Mouse (Mus musculus) CH12.LX (cell line): ENCODE measurements around the gene Fadd. TPM values are rescaled to one million over a fixed set of nuclear protein-coding genes. Genes with fewer than 3 reads are reported as not detected.

Experiments used
- DNase-seq: peaks from one replicate; pipeline ENCODE4 v3.0.0-alpha.2; 2013; ENCODE audit errors: extremely low read depth
- H3K27ac ChIP-seq: 2 replicates; pipeline ENCODE4 v1.5.1; 2012; ENCODE audit warnings: low read depth, mild to moderate bottlenecking, control low read depth, moderate library complexity; ENCODE audit not compliant: insufficient read depth
- H3K27me3 ChIP-seq: replicated peaks from 2 replicates; pipeline ENCODE3; 2012; ENCODE audit warnings: inconsistent platforms
- H3K36me3 ChIP-seq, 2 experiments: replicated peaks in 1 of 2; 2 replicates each; pipeline versions ENCODE3 to v1.6.1; 2012; ENCODE audit warnings: inconsistent platforms in 1 of 2, low read length in 1 of 2, mild to moderate bottlenecking in 1 of 2, mixed read lengths in 1 of 2, moderate library complexity in 1 of 2; ENCODE audit not compliant: control insufficient read depth in 1 of 2, insufficient read depth in 1 of 2
- H3K4me1 ChIP-seq, 2 experiments: 2 replicates each; pipeline ENCODE4 v1.6.1; 2012; ENCODE audit warnings: inconsistent platforms in 1 of 2, moderate library complexity in 1 of 2; ENCODE audit not compliant: insufficient read depth in 2 of 2, control insufficient read depth in 1 of 2
- H3K4me2 ChIP-seq: 2 replicates; pipeline ENCODE4 v1.6.1; 2012; ENCODE audit warnings: low read depth, mild to moderate bottlenecking, control low read depth; ENCODE audit not compliant: poor library complexity, insufficient read depth, severe bottlenecking
- H3K4me3 ChIP-seq, 3 experiments: fragments of 150-350 bp in 1 of 3; sonication (generic) in 1 of 3; replicated peaks in 1 of 3; 2 replicates each; pipeline versions ENCODE3 to v1.5.1; 2011 to 2012; ENCODE audit warnings: low read depth in 2 of 3, low read length in 2 of 3, mild to moderate bottlenecking in 2 of 3, moderate library complexity in 2 of 3, control low read depth in 1 of 3, improper control_type of control experiment in 1 of 3, inconsistent platforms in 1 of 3, mixed read lengths in 1 of 3; ENCODE audit not compliant: poor library complexity in 1 of 3
- H3K79me2 ChIP-seq: replicated peaks from 2 replicates; pipeline ENCODE4 v1.6.1; 2012; ENCODE audit warnings: mild to moderate bottlenecking, moderate library complexity; ENCODE audit not compliant: control insufficient read depth, poor library complexity, insufficient read depth, severe bottlenecking; ENCODE audit errors: extremely low read depth
- H3K9ac ChIP-seq: 2 replicates; pipeline ENCODE4 v1.6.1; 2012; ENCODE audit warnings: low read depth, mild to moderate bottlenecking, control low read depth, moderate library complexity; ENCODE audit not compliant: insufficient read depth
- H3K9me3 ChIP-seq: replicated peaks from 2 replicates; pipeline ENCODE3; 2012; ENCODE audit warnings: low read length, inconsistent platforms, mixed read lengths
- CHD1 ChIP-seq: IDR thresholded peaks from 2 replicates; pipeline ENCODE4 v1.6.1; 2012; ENCODE audit warnings: low read depth, low read length, improper control_type of control experiment, inconsistent platforms
- CTCF ChIP-seq, 2 experiments: IDR thresholded peaks in 1 of 2; conservative IDR thresholded peaks in 1 of 2; 2 replicates each; pipeline ENCODE4 v1.5.1; 2011 to 2012; ENCODE audit warnings: low read depth in 2 of 2, low read length in 2 of 2, improper control_type of control experiment in 1 of 2, inconsistent platforms in 1 of 2, mild to moderate bottlenecking in 1 of 2, moderate library complexity in 1 of 2
- ELF1 ChIP-seq: IDR thresholded peaks from 2 replicates; pipeline ENCODE4 v1.6.1; 2014; ENCODE audit warnings: low read depth, mild to moderate bottlenecking, inconsistent platforms, low read length, improper control_type of control experiment
- EP300 ChIP-seq: IDR thresholded peaks from 2 replicates; pipeline ENCODE4 v1.6.1; 2011; ENCODE audit warnings: low read length, improper control_type of control experiment
- GABPA ChIP-seq: IDR thresholded peaks from 2 replicates; pipeline ENCODE4 v1.6.1; 2012; ENCODE audit warnings: low read depth, low read length, improper control_type of control experiment, inconsistent platforms; ENCODE audit not compliant: insufficient replicate concordance
- JUN ChIP-seq: IDR thresholded peaks from 2 replicates; pipeline ENCODE4 v1.6.1; 2011; ENCODE audit warnings: low read depth, mild to moderate bottlenecking, low read length, improper control_type of control experiment, moderate library complexity; ENCODE audit not compliant: insufficient read depth
- MAZ ChIP-seq: IDR thresholded peaks from 2 replicates; pipeline ENCODE4 v1.6.1; 2012; ENCODE audit warnings: low read depth, mild to moderate bottlenecking, inconsistent platforms, low read length, improper control_type of control experiment, moderate library complexity
- MXI1 ChIP-seq: IDR thresholded peaks from 2 replicates; pipeline ENCODE4 v1.6.1; 2011; ENCODE audit warnings: mild to moderate bottlenecking, low read depth, low read length, improper control_type of control experiment
- MYC ChIP-seq: IDR thresholded peaks from 2 replicates; pipeline ENCODE4 v1.6.1; 2011; ENCODE audit warnings: low read depth, mild to moderate bottlenecking, improper control_type of control experiment, low read length
- RAD21 ChIP-seq: IDR thresholded peaks from 2 replicates; pipeline ENCODE4 v1.6.1; 2011; ENCODE audit warnings: low read depth, mild to moderate bottlenecking, low read length, improper control_type of control experiment, moderate library complexity
- SIN3A ChIP-seq: IDR thresholded peaks from 2 replicates; pipeline ENCODE4 v1.6.1; 2012; ENCODE audit warnings: low read length, improper control_type of control experiment, inconsistent platforms
- SMC3 ChIP-seq: IDR thresholded peaks from 2 replicates; pipeline ENCODE4 v1.6.1; 2011; ENCODE audit warnings: low read depth, low read length, improper control_type of control experiment
- TCF12 ChIP-seq: IDR thresholded peaks from 2 replicates; pipeline ENCODE4 v1.6.1; 2014; ENCODE audit warnings: low read depth, mild to moderate bottlenecking, inconsistent platforms, low read length, improper control_type of control experiment
- USF1 ChIP-seq: IDR thresholded peaks from 2 replicates; pipeline ENCODE4 v1.6.1; 2014; ENCODE audit warnings: low read depth, mild to moderate bottlenecking, inconsistent platforms, low read length, improper control_type of control experiment
- USF2 ChIP-seq: conservative IDR thresholded peaks from 2 replicates; pipeline ENCODE4 v1.6.1; 2011; ENCODE audit warnings: low read depth, low read length, improper control_type of control experiment
- ZC3H11A ChIP-seq: IDR thresholded peaks from 2 replicates; pipeline ENCODE4 v1.6.1; 2012; ENCODE audit warnings: low read depth, mild to moderate bottlenecking, inconsistent platforms, low read length, improper control_type of control experiment
- ZMIZ1 ChIP-seq: IDR thresholded peaks from 2 replicates; pipeline ENCODE4 v1.6.1; 2012; ENCODE audit warnings: low read depth, mild to moderate bottlenecking, inconsistent platforms, low read length, improper control_type of control experiment
- ZNF384 ChIP-seq: IDR thresholded peaks from 2 replicates; pipeline ENCODE4 v1.6.1; 2012; ENCODE audit warnings: low read depth, low read length, improper control_type of control experiment, inconsistent platforms
- dilution Hi-C: fragments of 300-500 bp; cut with MboI; formaldehyde crosslinking; loops from 2 replicates; pipeline ENCODE4 v1.14.3; 2020; ENCODE audit warnings: low sequenced_read_pairs; ENCODE audit not compliant: extremely low pct_unique_long_range_greater_than_20kb, extremely low pct_ligation_motif_present
- in situ Hi-C: fragments of 300-500 bp; cut with MboI; formaldehyde crosslinking; loops from 3 replicates; pipeline ENCODE4 v1.14.3; 2019; ENCODE audit warnings: low sequenced_read_pairs, low pct_ligation_motif_present, low pct_unique_long_range_greater_than_20kb, mixed read lengths
- polyA plus RNA-seq: library from polyadenylated mRNA; unstranded; fragments of >175 nt; gene quantifications from 2 replicates; pipeline ENCODE4 v1.2.1, GENCODE M21; 2012; ENCODE audit warnings: low read depth; ENCODE audit not compliant: insufficient read length
- total RNA-seq, 2 experiments: library from RNA; depleted of rRNA; stranded (reverse); fragments of 300-350 nt in 1 of 2; fragments of >200 nt in 1 of 2; gene quantifications; 2 replicates each; pipeline ENCODE4 v1.2.3; 2012 to 2014

The Fadd gene
- total and polyA plus RNA-seq, 3 experiments, result 2.9 to 7.0 (median 4.5) TPM

GRCm38 (mm10) chr7:144538030-144538644 is 44.1 kb downstream of the Fadd start:
- Histone ChIP-seq H3K4me2 (no peak overlapping the region), H3K27ac (no peak overlapping the region), H3K9me3 (no peaks in the 10 kb centered on the region), H3K36me3 (peaks cover 3 to 50% of the 10 kb centered on the region in 2 experiments), H3K4me3 (no peak overlapping the region), H3K27me3 (no peaks in the 10 kb centered on the region), H3K79me2 (peaks cover 5% of the 10 kb centered on the region), H3K9ac (no peak overlapping the region), H3K4me1 (peaks cover 0 to 37% of the 10 kb centered on the region in 2 experiments; a peak in 2 of 4 replicates)
- dilution Hi-C loops, result no loop called here
- DNase-seq, result no peak
- in situ Hi-C loops, result no loop called here
- TF ChIP-seq GABPA (no peak), ZNF384 (no peak), CHD1 (no peak), ELF1 (no peak), MYC (no peak), ZMIZ1 (no peak), SIN3A (no peak)

- peaks cover 3 to 48% of the 10 kb centered on the region in 2 experiments for H3K36me3 ChIP-seq
- H3K4me3 ChIP-seq, result no peak overlapping the region
- H3K27ac ChIP-seq, result no peak overlapping the region
- TF ChIP-seq SMC3 (no peak), MYC (no peak), TCF12 (no peak), CTCF (conservative IDR thresholded peaks at IDR 0.05 in 1 of 2, IDR thresholded peaks at IDR 0.05 in 1 of 2; ENCODE audit: low read depth in 2 of 2, low read length in 2 of 2) (no peak), USF2 (no peak), MAZ (no peak), ZC3H11A (no peak), JUN (no peak), RAD21 (no peak), SIN3A (no peak), USF1 (no peak), MXI1 (no peak), EP300 (no peak)
- no peak overlapping the region for H3K9ac ChIP-seq
- dilution Hi-C loops, result no loop called here
- H3K4me2 ChIP-seq, result no peak overlapping the region
- no peaks in the 10 kb centered on the region for H3K27me3 ChIP-seq
- DNase-seq, result no peak
- in situ Hi-C loops, result no loop called here
- H3K79me2 ChIP-seq, result peaks cover 2% of the 10 kb centered on the region
- peaks cover 9 to 55% of the 10 kb centered on the region in 2 experiments for H3K4me1 ChIP-seq
- no peaks in the 10 kb centered on the region for H3K9me3 ChIP-seq
Observed at GRCm38 (mm10) chr7:144536367-144536766, 45.9 kb downstream of the Fadd start.
